Mouse (Mus musculus) kidney, embryonic 16.5 days (tissue): ENCODE measurements around the gene Dhdds. TPM values are rescaled to one million over a fixed set of nuclear protein-coding genes. Genes with fewer than 3 reads are reported as not detected.

Experiments used
- ATAC-seq: fragments of 200-750 bp; cut with Nextera tagmentation; 2 replicates; pipeline ENCODE4 v1.8.0; 2017; ENCODE audit warnings: moderate TSS enrichment; ENCODE audit not compliant: low FRiP score, low TSS enrichment
- H3K27ac ChIP-seq: fragments of 300-500 bp; sonication (generic); 2 replicates; pipeline ENCODE4 v1.5.1; 2014; ENCODE audit warnings: low read length
- H3K27me3 ChIP-seq: fragments of 300-500 bp; sonication (generic); 2 replicates; pipeline ENCODE4 v1.6.1; 2014; ENCODE audit warnings: low read length, control low read depth, mixed read lengths; ENCODE audit not compliant: insufficient read depth
- H3K36me3 ChIP-seq: fragments of 300-500 bp; sonication (generic); 2 replicates; pipeline ENCODE4 v1.6.1; 2014; ENCODE audit warnings: low read length, control low read depth, mixed read lengths; ENCODE audit not compliant: insufficient read depth
- H3K4me1 ChIP-seq: fragments of 300-500 bp; sonication (generic); 2 replicates; pipeline ENCODE4 v1.6.1; 2014; ENCODE audit warnings: low read length, control low read depth, mixed read lengths; ENCODE audit not compliant: insufficient read depth
- H3K4me2 ChIP-seq: fragments of 300-500 bp; sonication (generic); replicated peaks from 2 replicates; pipeline ENCODE4 v1.6.1; 2014; ENCODE audit warnings: low read depth, low read length
- H3K4me3 ChIP-seq: fragments of 300-500 bp; sonication (generic); 2 replicates; pipeline ENCODE4 v1.5.1; 2014; ENCODE audit warnings: mild to moderate bottlenecking, low read length
- H3K9ac ChIP-seq: fragments of 300-500 bp; sonication (generic); replicated peaks from 2 replicates; pipeline ENCODE4 v1.6.1; 2014; ENCODE audit warnings: low read length
- H3K9me3 ChIP-seq: fragments of 300-500 bp; sonication (generic); 2 replicates; pipeline ENCODE4 v1.6.1; 2016; ENCODE audit warnings: low read length, control low read depth
- WGBS: fragments of 180-500 bp; shearing (Covaris S2); extraction: QIAGEN DNeasy Blood & Tissue Kit; methylation state at CpG from one replicate; pipeline ENCODE4 v1.1.7; 2014; 5-methylcytosine and 5-hydroxymethylcytosine counted together
- polyA plus RNA-seq: library from polyadenylated mRNA; unstranded; fragments of >200 nt; fragmentation: Nextera tagmentation; extraction: Ambion mirVana; gene quantifications from 2 replicates; pipeline ENCODE4 v1.2.1, GENCODE M21; 2015

The Dhdds gene
- polyA plus RNA-seq, 1 experiment from 2014 or later: 51.7 TPM

- 1% methylated on average over 8 of the region's 9 CpGs for WGBS
- Histone ChIP-seq H3K27me3 (peaks cover 36% of the 10 kb centered on the region), H3K4me1 (peaks cover 35% of the 10 kb centered on the region), H3K36me3 (no peaks in the 10 kb centered on the region), H3K9ac (no peak within 1 kb of the TSS), H3K4me2 (peak within 1 kb of the TSS; percentile 40), H3K9me3 (no peaks in the 10 kb centered on the region), H3K27ac (no peak within 1 kb of the TSS), H3K4me3 (peak within 1 kb of the TSS; percentile 26)
- no peak for ATAC-seq
Observed at GRCm38 (mm10) chr4:134018779-134019145, 18.0 kb upstream of the Dhdds start, which contains the start of gene Lin28a. Gene Lin28a, minus strand, starts transcription at chr4:134018841.

GRCm38 (mm10) chr4:134018038-134018778, 17.5 kb upstream of the Dhdds start:
- peak; percentile 12; the same call in 1 of the 2 replicates for ATAC-seq
- Histone ChIP-seq H3K27ac (no peak overlapping the region), H3K4me1 (peaks cover 35% of the 10 kb centered on the region), H3K27me3 (peaks cover 36% of the 10 kb centered on the region), H3K9me3 (no peaks in the 10 kb centered on the region), H3K36me3 (no peaks in the 10 kb centered on the region), H3K4me2 (peak overlapping the region; percentile 40), H3K4me3 (peak overlapping the region; percentile 26), H3K9ac (no peak overlapping the region)
- WGBS: under 1% methylated on average over 46 of the region's 46 CpGs

- Histone ChIP-seq H3K9me3 (no peaks in the 10 kb centered on the region), H3K27ac (no peak overlapping the region), H3K27me3 (peaks cover 36% of the 10 kb centered on the region), H3K9ac (no peak overlapping the region), H3K4me2 (peak overlapping the region; percentile 40), H3K4me1 (peaks cover 35% of the 10 kb centered on the region), H3K36me3 (no peaks in the 10 kb centered on the region), H3K4me3 (peak overlapping the region; percentile 26)
- 0 out of 2 replicates have a peak, but pooled peaks have one; percentile 35 for ATAC-seq
- WGBS: 2% methylated on average over 21 of the region's 21 CpGs
Observed at GRCm38 (mm10) chr4:134017201-134017865, 16.6 kb upstream of the Dhdds start.

GRCm38 (mm10) chr4:134016767-134017166, 16.0 kb upstream of the Dhdds start:
- Histone ChIP-seq H3K4me1 (peaks cover 40% of the 10 kb centered on the region), H3K27ac (no peak overlapping the region), H3K4me2 (no peak overlapping the region), H3K9ac (no peak overlapping the region), H3K4me3 (no peak overlapping the region), H3K36me3 (no peaks in the 10 kb centered on the region), H3K9me3 (no peaks in the 10 kb centered on the region), H3K27me3 (peaks cover 36% of the 10 kb centered on the region)
- no peak for ATAC-seq
- 4% methylated on average over 8 of the region's 8 CpGs for WGBS

- WGBS: 12% methylated on average over 7 of the region's 7 CpGs
- H3K36me3 ChIP-seq: no peaks in the 10 kb centered on the region
- no peak overlapping the region for H3K4me2 ChIP-seq
- no peak overlapping the region for H3K27ac ChIP-seq
- no peaks in the 10 kb centered on the region for H3K9me3 ChIP-seq
- H3K9ac ChIP-seq: no peak overlapping the region
- no peak for ATAC-seq
- H3K4me3 ChIP-seq: no peak overlapping the region
- peaks cover 36% of the 10 kb centered on the region for H3K27me3 ChIP-seq
- peaks cover 42% of the 10 kb centered on the region for H3K4me1 ChIP-seq
Observed at GRCm38 (mm10) chr4:134016208-134016607, 15.5 kb upstream of the Dhdds start.

- Histone ChIP-seq H3K9me3 (no peaks in the 10 kb centered on the region), H3K4me3 (no peak overlapping the region), H3K9ac (no peak overlapping the region), H3K27me3 (peaks cover 18% of the 10 kb centered on the region), H3K4me1 (peaks cover 27% of the 10 kb centered on the region), H3K36me3 (no peaks in the 10 kb centered on the region), H3K4me2 (no peak overlapping the region), H3K27ac (no peak overlapping the region)
- ATAC-seq: no peak
- WGBS: 41% methylated on average over 12 of the region's 12 CpGs
Observed at GRCm38 (mm10) chr4:134012858-134013528, 12.3 kb upstream of the Dhdds start.

GRCm38 (mm10) chr4:134011450-134012414, 11.0 kb upstream of the Dhdds start:
- peaks cover 5% of the 10 kb centered on the region for H3K27me3 ChIP-seq
- 0 out of 2 replicates have a peak overlapping the region, but pooled peaks have one; percentile 49 for H3K27ac ChIP-seq
- H3K4me1 ChIP-seq: peaks cover 14% of the 10 kb centered on the region
- no peak overlapping the region for H3K4me2 ChIP-seq
- no peaks in the 10 kb centered on the region for H3K9me3 ChIP-seq
- WGBS: 18% methylated on average over 16 of the region's 16 CpGs
- no peak overlapping the region for H3K9ac ChIP-seq
- no peaks in the 10 kb centered on the region for H3K36me3 ChIP-seq
- ATAC-seq: peak; percentile 31; the same call in 1 of the 2 replicates
- no peak overlapping the region for H3K4me3 ChIP-seq

GRCm38 (mm10) chr4:134009709-134010108, 9.0 kb upstream of the Dhdds start:
- no peaks in the 10 kb centered on the region for H3K36me3 ChIP-seq
- no peak overlapping the region for H3K27ac ChIP-seq
- no peak for ATAC-seq
- WGBS: 60% methylated on average over 6 of the region's 6 CpGs
- no peaks in the 10 kb centered on the region for H3K9me3 ChIP-seq
- H3K4me3 ChIP-seq: no peak overlapping the region
- no peak overlapping the region for H3K4me2 ChIP-seq
- peaks cover 8% of the 10 kb centered on the region; the same call in 1 of the 2 replicates for H3K4me1 ChIP-seq
- no peak overlapping the region for H3K9ac ChIP-seq
- H3K27me3 ChIP-seq: no peaks in the 10 kb centered on the region

GRCm38 (mm10) chr4:134006845-134007244, 6.1 kb upstream of the Dhdds start:
- H3K4me3 ChIP-seq: no peak overlapping the region
- H3K9me3 ChIP-seq: no peaks in the 10 kb centered on the region
- ATAC-seq: no peak
- H3K27ac ChIP-seq: no peak overlapping the region
- H3K4me1 ChIP-seq: peaks cover 3% of the 10 kb centered on the region; the same call in 1 of the 2 replicates
- H3K27me3 ChIP-seq: no peaks in the 10 kb centered on the region
- no peak overlapping the region for H3K4me2 ChIP-seq
- WGBS: 91% methylated on average over 3 of the region's 3 CpGs
- H3K36me3 ChIP-seq: no peaks in the 10 kb centered on the region
- no peak overlapping the region for H3K9ac ChIP-seq
